Mouse (Mus musculus) left cerebral cortex, adult 11 months (tissue): ENCODE results near the gene Taf1c.
A peak's percentile ranks its signal among the peaks of the same experiment; 100 is the strongest.

Experiments
- DNase-seq: peaks from one replicate; pipeline ENCODE4 v3.0.0; 2022; ENCODE audit warnings: low spot score

The Taf1c gene

GRCm38 (mm10) chr8:119604996-119605395 lies at the start of gene Taf1c:
Gene Taf1c, minus strand, starts transcription at chr8:119605222.
- peak; percentile 86 for DNase-seq

- DNase-seq = no peak
Observed at GRCm38 (mm10) chr8:119651324-119651723, 46.3 kb upstream of the Taf1c start.

GRCm38 (mm10) chr8:119646846-119647245 lies 41.8 kb upstream of the Taf1c start:
- no peak for DNase-seq

DNA sequence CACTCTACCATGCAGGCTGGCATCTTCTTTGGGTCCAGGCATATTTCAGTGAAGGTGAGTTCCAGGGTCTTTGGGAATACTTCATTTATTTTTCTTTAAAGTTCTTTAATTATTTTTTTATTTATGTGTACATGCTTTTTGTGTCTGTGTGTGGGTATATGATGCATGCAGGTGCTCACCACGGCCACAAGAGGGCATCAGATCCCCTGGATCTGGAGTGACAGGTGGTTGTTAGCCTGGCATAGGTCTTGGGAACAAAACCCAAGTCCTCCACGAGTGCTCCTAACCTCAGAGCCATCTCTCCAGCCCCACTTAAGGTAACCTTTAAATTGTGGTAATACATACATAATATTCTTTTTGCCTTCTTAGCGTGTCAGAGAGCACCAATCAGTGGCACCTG lies 41.2 kb upstream of the Taf1c start:
- no peak for DNase-seq

DNA sequence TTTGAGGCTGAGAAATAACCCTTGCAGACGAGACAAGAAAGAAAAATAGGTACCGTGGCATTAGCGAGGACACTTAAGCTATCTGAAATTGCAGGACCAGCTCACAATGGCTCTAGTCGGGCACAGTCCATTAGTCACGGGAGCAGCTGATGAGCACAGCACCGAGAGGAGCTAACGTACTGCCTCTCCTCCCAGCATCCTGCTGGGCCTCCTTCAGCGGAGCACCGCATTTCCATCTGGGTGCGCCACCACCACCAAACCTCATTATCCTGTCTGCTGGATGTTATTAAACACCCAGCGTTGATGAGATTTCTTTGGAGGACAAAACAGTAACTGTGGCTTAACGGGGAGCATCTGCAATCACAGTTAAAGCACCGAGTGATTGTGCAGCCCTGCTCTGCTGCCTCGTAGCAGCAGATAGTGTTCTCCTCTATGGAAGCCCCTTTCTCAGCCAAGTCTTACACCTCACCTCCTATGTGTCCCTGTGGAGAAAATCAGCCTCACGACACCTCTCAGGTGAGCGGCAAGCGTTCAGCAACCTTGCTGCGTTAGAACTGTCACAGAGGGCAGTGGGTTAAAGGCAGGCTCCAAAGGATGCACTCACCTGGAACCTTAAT lies 40.1 kb upstream of the Taf1c start:
- no peak for DNase-seq

DNA sequence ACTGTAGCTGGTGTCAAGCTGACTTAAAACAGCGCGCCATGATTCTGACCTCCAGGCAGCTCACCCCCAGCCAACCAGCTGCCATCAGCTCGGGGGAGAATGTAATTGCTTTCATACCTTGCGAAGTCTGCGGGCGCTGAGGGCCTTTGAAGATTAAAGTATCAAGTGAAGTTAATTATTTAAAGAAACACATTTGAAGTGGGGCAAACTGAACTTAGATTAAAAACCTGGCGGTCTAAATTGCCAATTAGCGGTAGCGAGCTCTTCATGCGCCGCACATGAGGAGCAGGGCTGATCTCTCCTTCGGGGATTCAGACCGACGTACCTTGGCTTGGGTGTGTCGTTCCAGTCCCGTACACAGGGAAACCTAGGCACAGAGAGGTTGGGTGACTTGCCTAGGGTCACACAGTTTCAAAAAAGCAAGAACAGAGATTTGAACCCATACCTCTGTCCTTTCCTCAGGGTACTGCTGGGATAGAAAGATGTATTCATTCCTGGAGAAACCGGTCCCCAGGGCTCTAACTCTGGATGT lies 39.5 kb upstream of the Taf1c start:
- no peak for DNase-seq

DNA sequence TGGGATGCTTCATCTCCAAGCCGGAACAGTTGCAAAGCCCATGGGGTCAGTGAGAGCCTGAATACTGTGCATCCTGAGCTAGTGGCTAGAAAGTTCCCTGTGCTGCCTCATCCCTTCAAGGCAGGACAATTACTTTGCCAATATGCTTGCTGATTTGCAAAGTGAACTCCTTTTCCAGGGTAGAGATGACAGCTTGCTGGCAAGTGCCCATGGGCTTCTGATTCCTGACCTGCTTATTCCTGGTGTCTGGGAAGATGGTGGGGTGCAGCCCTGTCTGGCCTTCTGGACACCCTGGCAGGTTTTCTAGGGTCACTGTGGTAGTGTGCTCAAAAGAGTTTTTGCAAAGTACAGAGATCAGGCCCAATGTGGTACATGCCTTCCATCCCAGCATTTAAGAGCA lies 37.9 kb upstream of the Taf1c start:
- no peak for DNase-seq

- no peak for DNase-seq
Observed at GRCm38 (mm10) chr8:119641058-119641457, 36.0 kb upstream of the Taf1c start.

DNA sequence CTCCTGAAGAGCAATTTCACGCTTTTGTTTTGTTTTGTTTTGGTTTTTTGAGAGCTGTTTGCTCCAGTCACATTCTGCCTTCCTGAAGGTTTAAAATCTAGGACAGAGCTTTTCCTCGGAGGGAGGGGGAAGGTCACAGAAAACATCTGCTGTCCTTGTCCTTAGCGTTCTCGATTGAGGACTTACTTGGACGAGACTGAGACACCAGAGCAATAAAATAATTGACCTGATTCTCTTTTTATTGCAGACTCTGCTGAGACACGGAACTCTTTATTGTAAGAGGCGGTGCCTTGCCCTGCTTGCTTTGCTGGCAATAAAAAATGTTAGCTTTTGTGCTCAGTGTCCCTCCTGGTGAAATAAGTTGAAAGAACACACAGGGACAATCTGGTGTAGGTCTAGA lies 34.8 kb upstream of the Taf1c start:
- no peak for DNase-seq

GRCm38 (mm10) chr8:119638261-119638660 lies 33.2 kb upstream of the Taf1c start:
- no peak for DNase-seq

DNA sequence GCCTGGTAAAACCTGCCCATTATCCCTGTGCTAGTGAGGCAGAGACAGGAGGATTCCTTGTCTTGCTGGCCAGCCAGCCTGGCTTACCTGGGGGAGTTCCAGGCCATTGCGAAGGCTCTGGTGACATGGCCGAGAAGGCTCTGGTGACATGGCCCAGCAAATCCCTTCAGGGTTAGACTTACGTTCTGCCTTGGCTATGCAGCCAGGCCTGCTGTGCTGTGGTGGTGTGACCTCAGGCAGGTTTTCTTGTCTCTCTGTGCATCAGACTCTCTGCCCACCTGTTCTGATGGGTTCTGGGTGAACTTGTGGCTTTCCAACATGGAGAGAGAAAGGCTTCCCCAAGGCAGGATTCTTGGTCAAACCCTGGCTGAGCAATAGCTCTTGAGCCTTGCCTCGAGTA lies 32.4 kb upstream of the Taf1c start:
- DNase-seq = no peak

- DNase-seq = no peak
Observed at GRCm38 (mm10) chr8:119636766-119637165, 31.7 kb upstream of the Taf1c start.

GRCm38 (mm10) chr8:119635958-119636357 lies 30.9 kb upstream of the Taf1c start:
- no peak for DNase-seq

- no peak for DNase-seq
Observed at GRCm38 (mm10) chr8:119635378-119635777, 30.4 kb upstream of the Taf1c start, which contains the start of gene Kcng4. Gene Kcng4, minus strand, starts transcription at chr8:119635680.

DNA sequence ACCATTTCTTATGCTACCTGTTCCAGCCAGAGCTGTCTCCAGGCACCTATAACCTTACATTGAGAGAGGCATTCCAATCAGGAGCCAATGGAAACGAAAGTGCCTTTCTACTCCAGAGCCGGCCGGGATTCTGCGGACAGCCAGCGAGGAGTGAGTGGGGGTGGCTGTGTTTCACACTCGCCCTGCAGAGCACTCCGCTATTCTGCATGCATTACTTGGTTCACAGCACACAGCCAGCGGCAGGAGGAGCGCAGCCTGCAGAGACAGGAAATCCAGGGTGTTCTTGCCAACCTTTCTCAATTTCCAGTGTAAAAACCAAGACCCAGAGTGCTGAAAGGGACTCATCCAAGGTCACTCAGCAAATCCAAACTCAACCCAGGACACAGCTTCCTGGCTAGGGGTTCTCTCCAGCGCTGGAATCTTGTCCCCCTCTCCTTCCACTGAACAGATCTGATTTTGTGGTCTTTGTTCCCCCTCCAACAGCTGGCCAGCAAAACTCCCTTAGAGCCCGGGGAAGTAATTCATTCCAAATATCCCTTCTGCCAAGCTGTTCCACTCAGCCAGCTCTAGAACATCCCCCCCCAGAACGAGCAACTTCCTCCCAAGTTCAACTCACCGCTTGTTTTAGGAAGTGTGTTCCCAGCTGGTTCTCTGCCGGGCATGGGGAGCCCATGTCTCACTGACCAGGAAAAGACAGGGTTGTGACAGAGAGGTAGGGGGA lies 29.8 kb upstream of the Taf1c start:
- no peak for DNase-seq

- no peak for DNase-seq
Observed at GRCm38 (mm10) chr8:119632909-119633308, 27.9 kb upstream of the Taf1c start.

DNA sequence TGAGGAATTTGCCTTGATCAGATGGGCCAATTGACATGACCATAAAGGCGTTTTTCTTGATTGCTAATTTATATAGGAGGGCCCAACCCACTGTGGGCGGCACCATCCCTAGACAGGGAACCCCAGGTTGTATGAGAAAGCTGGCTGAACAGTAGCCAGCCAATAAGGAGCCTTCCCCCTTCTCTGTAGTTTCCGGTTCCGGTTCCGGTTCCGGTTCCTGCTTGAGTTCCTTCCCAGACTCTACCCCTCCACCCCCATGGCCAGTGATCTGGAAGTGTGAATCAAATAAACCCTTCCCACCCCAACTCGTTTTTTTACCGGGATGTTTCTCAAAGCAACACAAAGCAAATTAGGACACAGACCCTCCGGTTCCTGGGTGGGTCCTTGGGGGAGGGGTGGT lies 27.2 kb upstream of the Taf1c start:
- no peak for DNase-seq

DNA sequence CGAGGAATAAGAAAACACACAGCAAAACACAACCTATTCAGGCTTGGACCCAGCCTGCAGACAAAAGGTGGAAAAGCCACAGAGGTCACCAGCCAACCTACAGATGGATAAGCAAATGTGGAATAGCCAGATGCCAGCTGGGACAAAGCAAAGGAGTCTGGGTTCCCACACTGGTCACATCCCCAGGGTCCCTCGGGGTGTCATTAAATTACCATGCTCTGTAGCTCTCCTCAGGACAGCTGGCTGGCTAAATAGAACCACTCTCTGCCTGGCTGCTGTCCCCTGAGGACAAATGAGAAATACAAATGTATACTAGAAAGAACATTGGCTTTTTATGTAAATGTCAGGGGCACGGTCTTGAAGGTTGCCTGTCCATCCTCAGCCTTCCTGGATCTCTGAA lies 25.8 kb upstream of the Taf1c start:
- no peak for DNase-seq

DNA sequence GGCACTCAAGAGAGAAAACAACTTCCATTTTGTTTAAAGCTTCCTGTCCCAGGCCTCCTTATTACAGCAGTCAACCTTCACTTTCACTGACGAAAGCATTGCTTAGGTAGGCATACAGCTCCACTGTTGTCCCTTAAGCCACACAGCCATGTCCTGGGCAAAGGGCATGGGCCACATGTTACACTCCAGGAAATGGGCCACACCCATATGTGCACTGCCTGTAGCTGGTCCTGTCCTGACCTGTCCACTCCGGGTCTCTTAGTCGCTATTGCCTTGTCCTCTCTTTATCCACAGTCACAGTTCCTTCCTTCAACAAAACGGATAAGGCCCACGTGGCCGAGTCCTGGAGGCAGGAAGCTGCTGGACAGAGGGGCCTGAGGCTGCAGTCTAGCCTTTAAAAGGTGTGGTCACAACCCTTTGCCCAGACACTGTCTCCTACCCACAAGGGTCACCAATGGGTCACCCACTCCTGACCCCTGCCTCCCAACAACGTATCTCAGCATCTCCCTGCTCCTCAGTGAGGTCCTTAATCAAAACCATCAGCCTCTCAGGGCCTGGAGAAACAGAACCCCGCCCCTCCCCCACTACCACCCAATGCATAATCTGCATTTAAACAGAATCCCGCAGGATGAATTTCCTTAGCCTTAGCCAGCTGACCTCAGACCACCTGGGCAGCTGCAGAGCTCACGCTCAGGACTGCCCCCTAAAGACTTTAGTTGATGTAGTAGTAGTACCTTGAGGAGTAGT lies 22.8 kb upstream of the Taf1c start:
- DNase-seq = no peak

DNA sequence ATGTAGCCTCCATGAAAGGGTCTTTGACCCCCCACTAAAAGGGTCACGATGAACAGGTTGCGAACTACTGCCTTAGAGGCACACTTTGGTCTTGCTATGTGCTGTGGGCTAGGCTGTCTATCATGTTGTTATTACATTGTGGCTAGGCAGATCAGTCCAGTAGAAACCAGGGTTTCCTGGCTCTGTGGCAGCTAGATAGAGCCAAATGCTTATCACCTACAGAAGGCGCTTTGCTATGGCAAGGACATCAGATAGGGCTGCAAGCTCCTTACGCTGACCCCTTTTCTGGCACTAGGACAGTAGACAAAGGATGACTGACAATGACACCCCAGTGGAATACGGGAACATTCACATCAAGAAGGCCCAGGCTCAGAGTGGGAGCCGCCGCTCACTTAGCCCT lies 22.2 kb upstream of the Taf1c start:
- no peak for DNase-seq

DNA sequence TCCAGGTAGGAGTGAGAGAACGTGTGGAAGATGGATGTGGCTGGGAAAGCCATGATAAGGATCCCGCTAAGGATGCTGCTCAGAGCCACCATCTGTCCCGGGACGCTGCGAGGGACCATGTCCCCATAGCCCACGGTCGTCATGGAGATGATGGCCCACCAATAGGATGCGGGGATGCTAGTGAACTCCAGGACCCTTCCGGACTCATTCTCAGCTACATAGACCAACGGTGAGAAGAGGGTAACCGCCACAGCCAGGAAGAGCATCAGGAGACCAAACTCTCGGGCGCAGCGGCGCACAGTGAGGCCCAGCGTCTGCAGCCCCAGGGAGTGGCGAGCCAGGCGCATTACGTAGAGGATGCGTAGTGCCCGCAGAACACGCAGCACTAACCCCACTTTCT lies 20.8 kb upstream of the Taf1c start:
- no peak for DNase-seq

DNA sequence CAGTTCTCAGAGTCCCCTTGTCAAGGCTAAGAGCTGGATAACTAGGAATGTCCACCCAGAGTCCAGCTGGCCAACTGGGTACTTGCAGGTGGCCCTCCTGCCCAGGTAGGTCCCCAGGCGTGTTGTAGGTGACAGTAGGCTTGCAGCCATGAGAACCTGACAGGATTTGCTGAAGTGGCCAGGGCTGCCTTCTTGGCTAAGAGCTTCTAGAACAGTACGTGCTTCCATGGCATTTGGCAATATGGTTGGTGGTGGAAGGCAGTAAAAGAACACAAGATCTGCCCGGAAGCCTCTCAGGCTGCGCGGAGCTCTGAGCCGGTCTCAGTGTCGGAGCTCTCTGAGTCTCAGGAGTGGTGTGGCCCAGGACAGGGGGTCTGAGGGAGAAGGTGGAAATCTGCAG lies 19.9 kb upstream of the Taf1c start:
- no peak for DNase-seq

GRCm38 (mm10) chr8:119623744-119624143 lies 18.7 kb upstream of the Taf1c start:
- no peak for DNase-seq
